Mouse (Mus musculus) frontal cortex, postnatal 14 days (tissue): ENCODE measurements at regions not wholly inside any gene's neighbourhood (a gene's known extent, or its start where the extent isn't known, plus 50 kb on each side); places are given as distances from the start of the nearest gene placed in this dataset.

Experiments used
- DNase-seq, 2 experiments: peaks; one replicate each; pipeline ENCODE4 v3.0.0; 2022; ENCODE audit warnings: low spot score in 2 of 2

DNA sequence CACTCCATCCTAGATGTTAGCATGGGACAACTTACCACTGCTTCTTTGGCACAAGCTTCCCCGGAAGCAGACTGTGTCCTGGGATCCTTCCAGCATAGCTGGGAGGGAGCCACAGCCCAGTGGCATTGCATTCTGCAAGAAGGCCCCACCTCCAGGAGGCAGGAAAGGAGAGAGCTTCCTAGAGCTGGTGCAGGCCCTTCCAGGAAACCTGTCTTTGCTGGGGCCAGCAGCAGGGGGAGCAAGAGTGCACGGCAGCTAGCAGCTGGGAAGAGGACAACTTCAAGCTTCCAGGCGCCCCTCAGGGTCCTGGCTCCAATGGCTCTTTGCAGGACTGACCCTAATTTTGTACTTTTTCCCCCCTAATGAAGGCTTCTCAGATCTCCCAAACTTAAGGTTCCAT, 115.4 kb upstream of the Sorcs3 start:
- peak in 1 of 2 experiments; percentile 33 for DNase-seq

DNA sequence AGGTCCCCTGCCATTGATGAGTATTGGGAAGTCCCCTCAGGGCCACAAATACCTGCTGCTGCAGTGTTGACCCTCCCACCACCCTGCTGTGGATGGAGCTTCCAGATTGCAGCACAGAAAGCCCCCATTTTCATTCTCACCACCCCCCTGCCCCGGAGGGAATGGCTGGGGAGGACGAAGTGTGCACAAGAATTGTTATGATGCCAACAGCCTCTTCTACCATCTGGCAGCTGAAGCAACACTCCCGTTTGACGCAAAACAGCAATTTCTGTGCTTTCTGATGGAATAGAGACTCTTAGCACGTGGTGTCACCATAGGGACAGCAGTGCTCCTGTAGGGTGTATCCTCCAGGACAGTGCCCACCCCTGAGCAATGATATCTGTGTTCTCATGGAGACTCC, 108.5 kb upstream of the Sorcs3 start:
- peak; percentile 18 to 28 for DNase-seq

DNA sequence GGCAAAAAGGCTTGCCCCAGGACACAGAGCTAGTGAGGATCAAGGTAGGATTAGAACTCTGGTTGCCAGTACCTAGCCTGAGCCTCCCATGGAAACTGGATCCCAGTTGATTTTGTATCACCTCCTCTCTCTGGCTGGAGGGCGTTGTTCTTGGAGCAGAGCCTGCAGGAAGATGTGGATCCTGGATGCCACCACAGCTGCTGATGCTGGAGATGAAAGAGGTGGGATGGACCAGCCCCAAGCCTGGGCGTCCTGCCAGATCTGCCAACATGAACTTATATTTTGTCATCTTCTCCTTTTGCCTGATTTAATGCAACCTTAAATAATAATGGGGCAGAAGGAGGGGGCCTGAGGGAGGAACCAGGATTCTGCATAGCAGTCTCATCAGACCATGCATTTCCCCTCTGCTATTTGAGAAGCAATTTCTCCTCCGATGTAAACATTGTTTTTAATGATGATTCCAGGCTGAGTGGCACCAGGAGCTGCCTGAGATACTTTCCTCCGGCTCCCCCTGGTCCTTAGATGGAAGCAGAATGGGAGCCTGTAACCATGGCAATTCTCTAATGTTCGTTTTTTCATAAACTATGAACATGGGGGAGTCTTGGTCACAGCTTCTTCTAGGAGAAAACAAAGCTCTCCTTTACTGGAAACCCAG, 107.8 kb upstream of the Sorcs3 start:
- peak; percentile 56 to 65 for DNase-seq

DNA sequence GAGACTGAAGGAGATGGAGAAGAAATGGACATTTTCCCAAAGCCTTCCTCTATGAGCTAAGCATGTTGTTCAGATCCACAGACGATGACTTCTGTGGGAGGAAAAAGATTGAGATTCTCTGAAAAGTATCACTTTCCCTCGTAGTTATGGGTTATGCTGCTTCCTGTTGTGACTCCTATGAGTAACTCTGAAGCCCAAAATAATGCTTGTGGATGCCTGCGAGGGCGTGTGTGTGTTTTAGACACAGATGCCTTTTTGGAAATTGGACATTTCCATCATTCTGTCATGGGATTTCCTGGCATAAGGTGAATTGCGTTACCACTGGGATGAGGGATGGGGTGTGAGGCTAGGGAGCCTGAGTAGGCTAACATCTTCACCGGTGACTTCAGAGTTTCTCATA, 104.8 kb upstream of the Sorcs3 start:
- DNase-seq, result no peak

DNA sequence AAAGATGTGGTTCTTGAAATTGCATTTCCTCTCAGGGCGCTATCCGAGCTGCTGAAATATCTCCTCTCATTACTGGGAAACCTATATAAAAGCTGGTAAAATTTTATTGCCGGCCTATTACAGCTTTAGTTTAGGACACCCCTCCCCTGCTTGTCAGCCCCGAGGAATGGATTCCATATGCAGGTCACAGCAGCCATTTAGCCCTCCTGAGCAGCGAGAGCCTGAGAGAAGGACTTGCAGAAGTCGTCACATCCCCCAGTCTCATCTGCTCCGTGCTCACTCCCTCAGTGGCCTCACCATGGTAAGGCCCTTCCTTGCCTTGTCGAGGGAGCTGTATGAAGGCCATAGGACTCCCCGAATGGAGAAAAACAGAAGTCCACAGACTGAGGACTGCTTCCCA, 90.7 kb upstream of the Sorcs3 start:
- no peak for DNase-seq

DNA sequence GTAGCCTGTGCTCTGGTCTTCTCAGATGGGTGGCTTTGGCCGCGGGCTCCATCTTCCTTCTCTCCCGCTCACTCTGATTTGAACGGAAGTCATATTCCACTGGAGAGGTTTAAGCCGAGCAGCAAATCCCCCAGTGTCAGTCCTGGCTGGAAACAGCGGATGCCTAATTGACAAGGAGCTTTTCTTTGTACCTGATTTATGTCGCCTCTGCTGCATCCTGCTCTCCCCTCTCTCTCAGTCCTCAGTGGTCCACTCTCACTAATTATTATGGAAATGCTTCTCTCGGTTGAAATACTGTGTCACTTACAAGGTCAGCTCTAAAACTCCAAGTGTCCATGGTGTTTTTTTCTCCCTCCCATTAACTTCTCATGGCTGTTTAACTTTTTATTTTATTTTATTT, 90.1 kb upstream of the Sorcs3 start:
- no peak for DNase-seq

DNA sequence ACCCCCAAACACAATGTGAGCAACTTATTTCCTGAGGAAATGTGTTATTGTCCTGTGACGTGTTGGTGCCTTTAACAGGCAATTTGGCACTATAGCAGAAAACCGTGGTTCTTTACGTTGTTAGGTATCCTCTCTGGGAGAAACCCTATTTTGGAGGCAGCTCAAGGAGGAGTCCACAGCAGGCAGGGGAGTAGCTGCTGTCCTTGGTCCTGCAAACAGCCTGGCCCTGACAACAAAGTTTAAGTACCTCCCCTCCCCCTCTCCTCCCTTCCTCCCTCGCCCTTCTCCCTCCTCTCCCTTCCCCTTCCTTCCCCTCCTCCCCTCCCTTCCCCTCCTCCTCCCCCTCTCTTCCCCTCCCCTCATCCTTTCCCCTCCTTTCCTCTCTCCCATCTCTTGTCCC, 89.1 kb upstream of the Sorcs3 start:
- no peak for DNase-seq

DNA sequence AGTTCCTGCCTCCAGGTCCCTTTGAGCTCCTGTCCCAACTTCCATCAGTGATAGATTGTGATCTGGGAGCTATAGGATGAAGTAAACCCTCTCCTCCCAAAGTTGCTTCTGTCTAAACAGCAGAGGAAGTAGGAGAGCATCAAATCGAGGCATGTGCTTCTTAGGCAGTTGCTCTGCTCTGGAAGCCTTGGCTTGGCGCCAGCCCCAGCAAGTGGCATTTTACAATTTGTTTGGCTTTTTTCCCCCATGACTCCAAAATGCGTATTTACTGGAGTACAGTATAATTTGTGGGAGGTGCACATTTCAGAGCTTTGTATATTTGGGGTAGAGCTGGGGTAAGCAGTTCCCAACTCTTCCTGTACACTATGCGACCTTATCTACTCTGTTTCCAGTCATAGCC, 88.2 kb upstream of the Sorcs3 start:
- DNase-seq, result no peak

DNA sequence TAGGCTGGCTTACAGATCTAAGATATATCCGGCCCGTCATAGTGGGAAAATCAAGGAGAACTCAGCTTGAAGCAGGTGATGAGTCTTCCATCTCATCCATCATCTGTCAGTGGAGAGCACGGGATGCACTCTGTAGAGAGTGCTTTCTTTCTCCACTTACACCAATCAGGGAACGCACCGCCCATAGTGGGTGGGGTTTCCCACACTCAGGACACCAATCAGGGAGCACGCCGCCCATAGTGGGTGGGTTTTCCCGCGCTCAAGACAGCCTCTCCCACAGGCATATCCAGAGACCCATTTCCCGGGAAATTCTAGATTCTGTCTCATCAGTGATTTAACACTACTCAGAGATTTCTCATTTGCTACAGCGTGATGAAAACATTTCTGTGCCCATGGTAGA, 83.5 kb upstream of the Sorcs3 start:
- DNase-seq, result no peak

DNA sequence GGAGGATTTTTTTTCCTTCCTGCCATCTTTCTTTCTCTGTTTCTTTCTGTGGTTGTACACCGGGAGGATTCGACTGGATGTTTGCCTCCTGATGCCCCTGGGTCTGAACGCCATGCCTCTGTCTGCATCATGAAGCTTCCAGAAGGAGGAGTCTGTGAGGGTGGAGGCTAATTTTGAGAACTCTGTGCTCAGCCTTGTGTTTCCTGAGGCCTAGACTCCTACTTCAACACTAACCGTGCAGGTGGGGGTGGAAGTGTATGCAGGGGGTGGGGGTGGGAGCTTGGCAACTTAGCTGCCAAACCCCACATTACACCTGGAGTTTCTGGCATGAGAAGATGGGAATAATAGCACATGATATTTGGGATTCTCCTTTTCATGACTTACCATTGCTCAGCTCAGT, 82.0 kb upstream of the Sorcs3 start:
- DNase-seq, result no peak

DNA sequence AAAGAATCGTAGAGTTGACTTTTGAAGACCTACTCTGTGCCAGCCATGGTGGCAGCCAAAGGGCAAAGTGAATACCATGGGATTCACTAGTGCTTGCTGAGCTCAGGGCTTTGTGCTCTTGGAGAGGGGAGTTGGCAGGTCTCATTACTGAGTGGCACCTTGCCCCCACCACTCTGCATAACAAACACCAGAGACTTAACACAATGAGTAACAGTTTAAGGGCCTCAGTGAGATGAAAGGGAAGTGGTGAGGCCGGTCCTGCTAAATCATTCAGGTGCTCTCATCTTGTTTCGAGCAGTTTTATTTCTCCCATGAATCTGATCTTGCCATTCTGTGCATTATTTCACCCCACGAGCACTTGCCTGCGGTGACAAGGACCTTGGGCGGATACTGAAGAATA, 80.1 kb upstream of the Sorcs3 start:
- DNase-seq, result no peak

DNA sequence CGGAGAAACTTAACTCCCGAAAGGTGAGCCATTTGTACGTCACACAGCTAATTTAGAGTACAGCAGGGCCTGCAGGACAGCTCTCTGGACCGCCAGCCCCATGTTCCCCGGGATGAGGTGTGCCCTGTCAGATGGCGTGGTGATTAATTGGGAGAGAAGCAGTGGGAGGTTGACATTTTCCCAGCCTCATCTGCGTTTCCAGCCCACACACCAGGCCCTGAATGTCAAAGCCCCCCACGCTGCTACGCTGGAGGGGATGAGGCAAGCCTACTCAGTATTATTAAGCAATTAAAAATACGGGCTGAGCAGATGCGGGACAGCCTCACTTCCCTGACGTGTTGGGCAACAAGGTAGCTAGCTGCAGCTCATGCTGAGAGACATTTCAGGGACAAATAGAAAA, 77.7 kb upstream of the Sorcs3 start:
- DNase-seq, result no peak

DNA sequence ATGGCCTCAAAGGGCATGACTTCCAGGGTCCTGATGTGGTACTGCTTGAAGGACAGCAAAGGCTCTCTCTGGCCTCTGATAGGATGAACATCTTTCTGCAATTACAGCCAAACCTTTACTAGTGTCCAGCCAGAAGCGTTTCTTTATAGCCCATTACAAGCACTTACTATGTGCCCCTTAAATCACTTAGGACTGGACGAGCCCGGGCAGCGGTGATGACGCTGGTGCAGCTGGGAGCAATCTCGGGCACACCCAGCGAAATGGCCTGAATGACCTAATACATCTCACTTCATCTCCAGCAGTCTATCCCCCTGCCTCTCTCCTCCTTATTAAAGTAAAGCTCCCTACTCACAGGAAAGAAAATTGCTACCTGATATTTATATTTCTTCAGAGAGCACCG, 69.6 kb upstream of the Sorcs3 start:
- DNase-seq, result no peak

DNA sequence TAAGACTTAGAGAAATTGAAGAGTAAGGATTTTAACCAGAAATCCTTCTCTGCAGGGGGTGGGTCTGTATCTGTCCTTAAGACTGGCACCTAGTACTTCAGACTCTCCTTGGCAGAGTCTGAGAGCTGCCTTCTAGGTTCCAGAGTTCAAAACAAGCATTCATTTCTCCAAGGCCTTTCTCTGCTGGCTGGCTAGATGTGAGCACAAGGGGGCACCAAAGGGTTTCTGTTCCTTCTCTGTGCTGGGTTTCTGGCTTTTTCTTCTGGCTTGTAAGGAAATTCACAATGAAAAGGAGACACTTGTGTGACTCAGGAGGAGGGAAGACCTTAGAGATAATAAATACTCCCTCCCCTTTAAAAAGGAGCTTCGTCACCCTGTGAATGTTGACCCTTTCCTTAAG, 61.7 kb upstream of the Sorcs3 start:
- DNase-seq, result peak; percentile 19 to 62
